Comparison of ENCODE assay signal across 30 mouse cellular contexts in the genomic region with DNA sequence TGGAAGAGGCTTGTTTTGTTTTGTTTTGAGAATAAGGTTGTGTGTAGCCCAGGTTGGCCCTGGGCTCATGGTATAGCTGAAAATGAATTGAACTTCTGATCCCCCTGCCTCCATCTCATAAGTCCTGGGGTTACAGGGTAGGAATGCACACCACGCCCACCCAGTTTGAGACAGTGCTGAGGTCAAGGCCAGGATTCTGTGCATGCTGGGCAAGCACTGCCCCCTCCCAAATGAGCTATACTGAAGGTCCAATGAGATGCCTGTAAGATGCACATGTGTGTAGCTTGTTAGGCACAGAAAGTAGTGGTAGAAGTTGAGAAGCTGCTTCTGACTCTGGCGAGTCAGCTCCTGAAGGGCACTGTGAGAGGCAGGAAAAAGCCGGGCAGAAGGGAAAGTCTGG. TPM values are rescaled to one million over a fixed set of nuclear protein-coding genes. Genes with fewer than 3 reads are reported as not detected.
"Had no signal": no experiment of that assay in that cellular context is flagged by ENCODE, and none has a peak within 500 bp of the region (broad histone marks: within the 10 kb centered on the region; RNA-seq: fewer than 3 reads in every experiment).

No protein-coding gene starts in this region.

- H3K27me3 ChIP-seq: embryonic facial prominence, embryonic 12.5 days; embryonic facial prominence, embryonic 13.5 days; embryonic facial prominence, embryonic 15.5 days; forebrain, embryonic 12.5 days; forebrain, embryonic 13.5 days; forebrain, embryonic 15.5 days had no signal

- H3K36me3 ChIP-seq: embryonic facial prominence, embryonic 10.5 days; embryonic facial prominence, embryonic 12.5 days; embryonic facial prominence, embryonic 13.5 days; embryonic facial prominence, embryonic 15.5 days; forebrain, embryonic 10.5 days; forebrain, embryonic 12.5 days; forebrain, embryonic 15.5 days; heart, embryonic 10.5 days had no signal

- H3K9me3 ChIP-seq: embryonic facial prominence, embryonic 10.5 days; embryonic facial prominence, embryonic 12.5 days; embryonic facial prominence, embryonic 13.5 days; embryonic facial prominence, embryonic 15.5 days; forebrain, embryonic 10.5 days; forebrain, embryonic 12.5 days; forebrain, embryonic 13.5 days; forebrain, embryonic 15.5 days; heart, embryonic 10.5 days had no signal

- H3K4me2 ChIP-seq: embryonic facial prominence, embryonic 12.5 days; embryonic facial prominence, embryonic 13.5 days; embryonic facial prominence, embryonic 15.5 days; forebrain, embryonic 12.5 days; forebrain, embryonic 13.5 days; forebrain, embryonic 15.5 days had no signal

- H3K9ac ChIP-seq: embryonic facial prominence, embryonic 12.5 days; embryonic facial prominence, embryonic 13.5 days; embryonic facial prominence, embryonic 15.5 days; forebrain, embryonic 12.5 days; forebrain, embryonic 13.5 days; forebrain, embryonic 15.5 days; forebrain, postnatal 0 days had no signal

- H3K4me1 ChIP-seq: embryonic facial prominence, embryonic 12.5 days; embryonic facial prominence, embryonic 15.5 days; forebrain, embryonic 13.5 days; forebrain, embryonic 15.5 days had no signal

- H3K4me3 ChIP-seq: embryonic facial prominence, embryonic 10.5 days; embryonic facial prominence, embryonic 12.5 days; embryonic facial prominence, embryonic 13.5 days; embryonic facial prominence, embryonic 15.5 days; erythroblast, embryonic 14.5 days; forebrain, embryonic 10.5 days; forebrain, embryonic 12.5 days; forebrain, embryonic 13.5 days; forebrain, embryonic 15.5 days; gastrocnemius, adult 2 months; heart, adult 2 months; heart, embryonic 10.5 days had no signal

- H3K27ac ChIP-seq: embryonic facial prominence, embryonic 10.5 days; embryonic facial prominence, embryonic 12.5 days; embryonic facial prominence, embryonic 13.5 days; embryonic facial prominence, embryonic 15.5 days; forebrain, embryonic 10.5 days; forebrain, embryonic 12.5 days; forebrain, embryonic 13.5 days; forebrain, embryonic 15.5 days; gastrocnemius, adult 2 months; heart, adult 2 months; heart, embryonic 10.5 days had no signal

- ATAC-seq: forebrain, embryonic 13.5 days; forebrain, embryonic 14.5 days; forebrain, embryonic 15.5 days; forebrain, embryonic 16.5 days; forebrain, postnatal 0 days had no signal

- DNase-seq: cerebellum, postnatal 10 days; cerebellum, postnatal 14 days; cerebellum, postnatal 25 days; cerebellum, postnatal 36 days; embryo, embryonic 11 days; forebrain, postnatal 0 days; gastrocnemius, adult 2 months; gastrocnemius, postnatal 10 days; gastrocnemius, postnatal 14 days; gastrocnemius, postnatal 25 days; gastrocnemius, postnatal 36 days; heart, adult 11 months; heart, adult 18-20 months; heart, adult 2 months had no signal

RNA-seq across cellular contexts. Expression of a gene that starts 18.1 kb away (rescaled TPM):
- polyA plus RNA-seq: cortical plate, adult 2 months; embryonic facial prominence, embryonic 10.5 days; embryonic facial prominence, embryonic 11.5 days; embryonic facial prominence, embryonic 12.5 days; embryonic facial prominence, embryonic 13.5 days; embryonic facial prominence, embryonic 15.5 days; erythroblast, embryonic 14.5 days; forebrain, embryonic 10.5 days; forebrain, embryonic 11.5 days; forebrain, embryonic 12.5 days; forebrain, embryonic 13.5 days; forebrain, embryonic 14.5 days; forebrain, embryonic 15.5 days; forebrain, embryonic 16.5 days; forebrain, postnatal 0 days; frontal cortex, adult 2 months; heart, adult 2 months; heart, embryonic 10.5 days had no signal
